Mouse (Mus musculus): Measurements from ENCODE around the gene Heatr5a. TPM values are rescaled to one million over a fixed set of nuclear protein-coding genes. Genes with fewer than 3 reads are reported as not detected.

Gene Heatr5a
- polyA plus RNA-seq, 1 experiment from 2014 or later: 12.8 TPM

DNA sequence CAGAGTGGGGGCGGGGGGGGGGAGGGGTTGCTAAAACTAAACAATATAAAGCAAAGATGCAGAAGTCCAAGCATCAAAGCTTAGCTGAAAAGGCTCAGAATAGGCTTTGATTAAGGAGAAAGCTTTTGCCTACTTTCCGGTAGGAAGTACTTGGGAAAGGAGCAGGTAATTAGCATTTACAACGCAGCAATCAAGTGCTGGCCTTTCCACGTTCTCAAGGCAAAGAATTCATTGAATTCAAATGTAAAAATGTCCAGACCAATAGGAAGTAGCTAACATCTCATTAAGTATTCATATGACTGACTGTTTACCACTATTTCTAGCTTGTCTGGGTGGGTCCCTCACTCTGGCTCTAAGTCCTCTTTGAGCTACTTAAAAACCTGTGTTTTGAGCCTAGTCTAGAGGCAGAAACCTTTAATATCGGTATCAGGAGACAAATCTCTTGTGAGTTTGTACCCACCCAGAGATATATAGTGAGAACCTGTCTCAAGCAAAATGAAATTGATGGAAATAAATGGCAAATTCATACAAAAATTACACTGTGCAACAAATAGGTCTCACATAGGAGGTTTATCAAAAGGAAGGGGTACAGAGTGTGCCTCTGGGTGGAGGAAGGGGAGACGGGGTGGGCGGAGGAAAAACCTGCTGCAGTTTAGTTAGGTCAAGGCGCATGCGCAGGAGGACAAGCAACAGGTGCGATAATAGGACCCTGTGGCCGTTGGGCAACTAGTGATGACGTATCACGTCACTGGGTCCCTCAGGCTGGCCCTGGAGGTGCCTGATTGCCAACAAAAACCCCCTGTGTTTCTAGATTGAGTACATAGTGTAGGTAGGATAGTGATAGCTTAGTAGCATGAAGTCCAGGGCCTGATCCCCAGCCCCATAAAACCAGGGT is 112.7 kb downstream of the Heatr5a start:
- 66% methylated on average over 13 of the region's 13 CpGs for WGBS
- H3K27me3 ChIP-seq: no peaks in the 10 kb centered on the region
- no peak overlapping the region for H3K9ac ChIP-seq (replicated peaks)
- no peak overlapping the region for H3K4me2 ChIP-seq
- no peaks in the 10 kb centered on the region for H3K9me3 ChIP-seq
- no peak for ATAC-seq (ENCODE audit: insufficient number of reproducible peaks, insufficient read depth, low FRiP score, low TSS enrichment, low read depth)
- H3K27ac ChIP-seq: no peak overlapping the region
- no peaks in the 10 kb centered on the region for H3K36me3 ChIP-seq
- H3K4me1 ChIP-seq (replicated peaks): no peaks in the 10 kb centered on the region
- no peak overlapping the region for H3K4me3 ChIP-seq (replicated peaks)

DNA sequence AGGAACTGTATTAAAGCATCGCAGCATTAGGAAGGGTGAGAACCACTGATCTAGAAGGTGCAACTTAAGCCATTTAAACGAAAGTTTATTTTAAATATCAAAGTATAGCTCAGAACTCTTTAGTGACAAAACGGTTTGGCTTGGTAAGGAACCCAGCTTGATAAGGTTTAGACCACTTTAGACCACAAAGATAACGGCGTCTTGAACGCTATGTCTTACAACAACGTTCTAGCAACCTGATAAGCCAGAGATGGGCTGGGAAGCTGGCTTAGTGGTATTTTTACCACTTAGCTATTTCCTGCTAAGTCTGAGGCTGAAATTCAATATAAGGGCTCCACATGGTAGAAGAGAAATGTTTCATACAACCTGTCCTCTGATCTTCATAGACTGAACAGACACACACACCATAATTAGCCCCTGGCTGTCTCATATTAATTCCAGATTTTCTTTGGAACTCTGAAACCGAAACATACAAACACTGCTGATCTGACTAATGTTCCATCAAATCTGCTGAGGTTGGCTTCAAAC is 114.3 kb downstream of the Heatr5a start:
- H3K4me3 ChIP-seq (replicated peaks): no peak overlapping the region
- H3K4me1 ChIP-seq (replicated peaks): no peaks in the 10 kb centered on the region
- H3K27me3 ChIP-seq: no peaks in the 10 kb centered on the region
- H3K9ac ChIP-seq (replicated peaks): no peak overlapping the region
- no peak overlapping the region for H3K27ac ChIP-seq
- no peak for ATAC-seq (ENCODE audit: insufficient number of reproducible peaks, insufficient read depth, low FRiP score, low TSS enrichment, low read depth)
- H3K4me2 ChIP-seq: no peak overlapping the region
- H3K9me3 ChIP-seq: no peaks in the 10 kb centered on the region
- WGBS: 89% methylated on average over 8 of the region's 8 CpGs
- no peaks in the 10 kb centered on the region for H3K36me3 ChIP-seq

DNA sequence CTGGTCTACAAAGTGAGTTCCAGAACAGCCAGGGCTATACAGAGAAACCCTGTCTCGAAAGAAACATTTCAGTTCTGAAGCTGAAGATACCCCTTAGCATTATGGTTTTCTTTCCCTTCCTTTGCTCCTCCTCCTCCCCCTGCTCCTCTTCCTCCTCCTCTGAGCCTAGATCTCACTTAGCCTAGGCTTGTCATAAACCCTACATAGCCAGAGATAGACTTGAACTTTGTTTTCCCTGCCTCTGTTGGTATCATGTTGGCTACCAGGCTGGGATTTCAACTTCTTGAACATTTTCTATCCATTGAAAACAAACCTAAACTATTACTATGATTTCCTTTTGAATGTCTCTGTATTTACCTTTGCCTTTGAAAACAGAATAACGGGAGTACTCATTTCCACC is 115.2 kb downstream of the Heatr5a start:
- no peaks in the 10 kb centered on the region for H3K9me3 ChIP-seq
- 91% methylated on average over 2 of the region's 2 CpGs for WGBS
- H3K4me2 ChIP-seq: no peak overlapping the region
- H3K9ac ChIP-seq (replicated peaks): no peak overlapping the region
- H3K27ac ChIP-seq: no peak overlapping the region
- ATAC-seq (ENCODE audit: insufficient number of reproducible peaks, insufficient read depth, low FRiP score, low TSS enrichment, low read depth): no peak
- no peaks in the 10 kb centered on the region for H3K4me1 ChIP-seq (replicated peaks)
- H3K4me3 ChIP-seq (replicated peaks): no peak overlapping the region
- H3K27me3 ChIP-seq: no peaks in the 10 kb centered on the region
- no peaks in the 10 kb centered on the region for H3K36me3 ChIP-seq

DNA sequence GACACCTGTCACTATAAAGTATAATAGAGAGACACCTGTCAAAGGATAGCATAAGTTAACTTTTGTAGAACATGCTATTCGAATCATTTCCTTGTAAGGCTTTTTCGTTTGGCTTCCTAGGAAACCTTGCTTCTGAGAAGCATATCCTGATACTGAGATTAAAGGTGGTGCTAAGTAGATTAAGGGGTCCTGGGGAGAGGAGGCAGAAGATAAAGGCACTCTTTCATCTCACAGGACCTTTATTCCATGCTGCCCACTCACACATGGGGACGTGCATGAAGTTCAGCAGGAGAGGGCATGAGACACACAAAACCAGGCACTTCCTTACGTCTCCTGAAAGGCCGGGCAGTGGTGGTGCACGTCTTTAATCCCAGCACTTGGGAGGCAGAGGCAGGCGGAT is 115.7 kb downstream of the Heatr5a start:
- WGBS: 83% methylated on average over 7 of the region's 7 CpGs
- H3K9ac ChIP-seq (replicated peaks): no peak overlapping the region
- H3K27ac ChIP-seq: no peak overlapping the region
- no peaks in the 10 kb centered on the region for H3K9me3 ChIP-seq
- H3K4me2 ChIP-seq: no peak overlapping the region
- ATAC-seq (ENCODE audit: insufficient number of reproducible peaks, insufficient read depth, low FRiP score, low TSS enrichment, low read depth): no peak
- no peak overlapping the region for H3K4me3 ChIP-seq (replicated peaks)
- no peaks in the 10 kb centered on the region for H3K27me3 ChIP-seq
- no peaks in the 10 kb centered on the region for H3K4me1 ChIP-seq (replicated peaks)
- H3K36me3 ChIP-seq: no peaks in the 10 kb centered on the region

DNA sequence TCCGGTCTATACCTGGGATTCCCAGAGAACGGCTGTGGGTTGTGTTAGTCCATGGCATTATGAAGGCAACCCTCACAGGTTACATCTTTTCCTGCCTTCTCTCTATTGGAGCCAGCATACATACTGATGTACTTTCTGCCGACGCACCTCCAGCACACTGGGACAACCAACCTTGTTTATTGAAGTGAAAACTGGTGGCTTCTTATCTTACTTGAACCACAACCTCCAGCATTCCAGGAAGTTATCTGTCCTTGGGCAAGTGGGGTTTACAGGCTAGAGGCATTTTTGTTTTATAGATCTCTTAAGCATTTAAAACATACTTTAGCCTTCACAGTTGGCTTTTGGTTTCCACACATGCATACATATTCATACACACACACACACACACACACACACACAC is 119.5 kb downstream of the Heatr5a start:
- no peaks in the 10 kb centered on the region for H3K4me1 ChIP-seq (replicated peaks)
- H3K9me3 ChIP-seq: no peaks in the 10 kb centered on the region
- no peaks in the 10 kb centered on the region for H3K36me3 ChIP-seq
- H3K27me3 ChIP-seq: no peaks in the 10 kb centered on the region
- WGBS: 92% methylated on average over 4 of the region's 4 CpGs
- no peak overlapping the region for H3K27ac ChIP-seq
- H3K9ac ChIP-seq (replicated peaks): no peak overlapping the region
- H3K4me2 ChIP-seq: no peak overlapping the region
- H3K4me3 ChIP-seq (replicated peaks): no peak overlapping the region
- ATAC-seq (ENCODE audit: insufficient number of reproducible peaks, insufficient read depth, low FRiP score, low TSS enrichment, low read depth): no peak

DNA sequence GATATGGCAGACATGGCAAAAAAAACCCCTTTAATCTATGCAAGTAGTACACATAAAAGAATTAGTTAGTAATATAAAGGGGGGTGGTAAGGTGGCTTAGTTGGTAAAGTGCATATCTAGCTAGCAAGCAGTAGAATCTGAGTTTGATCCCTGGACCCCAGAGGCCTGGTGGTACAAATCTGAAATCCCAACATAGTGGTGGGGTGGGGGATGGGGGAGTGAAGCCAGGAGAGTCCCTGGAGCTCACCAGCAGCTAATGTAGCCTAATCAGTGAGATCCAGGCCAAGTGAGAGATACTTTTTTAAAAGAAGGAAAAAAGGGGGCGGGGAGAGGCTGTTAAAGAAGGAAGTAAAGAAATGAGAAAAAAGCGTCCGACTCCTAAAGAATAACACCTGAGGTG is 120.0 kb downstream of the Heatr5a start:
- Histone ChIP-seq H3K27ac (no peak overlapping the region), H3K4me1 (replicated peaks) (no peaks in the 10 kb centered on the region), H3K4me2 (no peak overlapping the region), H3K4me3 (replicated peaks) (no peak overlapping the region), H3K36me3 (no peaks in the 10 kb centered on the region), H3K27me3 (no peaks in the 10 kb centered on the region), H3K9ac (replicated peaks) (no peak overlapping the region), H3K9me3 (no peaks in the 10 kb centered on the region)
- 91% methylated on average over 3 of the region's 3 CpGs for WGBS
- no peak for ATAC-seq (ENCODE audit: insufficient number of reproducible peaks, insufficient read depth, low FRiP score, low TSS enrichment, low read depth)

DNA sequence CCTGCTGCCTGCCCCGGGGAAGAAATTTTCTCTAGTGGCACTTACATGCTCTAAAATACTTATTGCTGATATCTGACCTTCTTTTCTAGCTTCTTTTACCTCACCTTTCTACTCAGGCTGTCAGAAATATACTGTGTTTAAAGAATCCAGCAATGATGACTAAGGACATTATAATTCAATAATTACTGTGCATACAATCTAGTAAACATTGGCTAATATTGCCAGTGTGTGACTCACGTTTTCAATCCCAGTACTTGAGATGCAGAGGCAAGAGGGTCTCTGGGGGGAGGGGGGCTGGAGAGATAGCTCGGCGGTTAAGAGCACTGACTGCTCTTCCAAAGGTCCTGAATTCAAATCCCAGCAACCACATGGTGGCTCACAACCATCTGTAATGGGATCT is 120.8 kb downstream of the Heatr5a start:
- no peaks in the 10 kb centered on the region for H3K36me3 ChIP-seq
- H3K9me3 ChIP-seq: no peaks in the 10 kb centered on the region
- no peak overlapping the region for H3K4me2 ChIP-seq
- H3K4me3 ChIP-seq (replicated peaks): no peak overlapping the region
- H3K4me1 ChIP-seq (replicated peaks): no peaks in the 10 kb centered on the region
- no peak overlapping the region for H3K27ac ChIP-seq
- 89% methylated on average over 4 of the region's 4 CpGs for WGBS
- H3K9ac ChIP-seq (replicated peaks): no peak overlapping the region
- ATAC-seq (ENCODE audit: insufficient number of reproducible peaks, insufficient read depth, low FRiP score, low TSS enrichment, low read depth): no peak
- no peaks in the 10 kb centered on the region for H3K27me3 ChIP-seq

DNA sequence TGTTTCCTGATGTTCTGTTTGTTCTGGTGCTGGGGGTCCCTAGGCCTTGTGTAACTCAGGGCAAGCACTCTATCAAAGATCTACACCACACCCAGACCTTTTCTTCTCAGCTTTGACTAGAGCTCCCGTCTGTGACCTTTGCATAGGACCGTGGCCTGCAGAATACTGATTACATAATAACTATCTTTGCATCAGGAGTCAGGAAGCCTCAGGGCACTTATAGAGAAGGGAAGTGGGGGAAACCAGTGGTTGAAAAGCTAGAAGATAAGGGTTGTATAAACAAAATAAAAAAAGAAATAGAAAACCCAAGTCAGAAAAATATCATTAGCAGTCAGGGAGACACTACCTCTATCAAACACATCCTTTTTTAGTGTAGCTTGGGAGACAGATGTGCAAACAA is 121.2 kb downstream of the Heatr5a start:
- WGBS: 93% methylated on average over 2 of the region's 2 CpGs
- Histone ChIP-seq H3K4me3 (replicated peaks) (no peak overlapping the region), H3K9ac (replicated peaks) (no peak overlapping the region), H3K27ac (no peak overlapping the region), H3K27me3 (no peaks in the 10 kb centered on the region), H3K36me3 (no peaks in the 10 kb centered on the region), H3K9me3 (no peaks in the 10 kb centered on the region), H3K4me1 (replicated peaks) (no peaks in the 10 kb centered on the region), H3K4me2 (no peak overlapping the region)
- ATAC-seq (ENCODE audit: insufficient number of reproducible peaks, insufficient read depth, low FRiP score, low TSS enrichment, low read depth): no peak

DNA sequence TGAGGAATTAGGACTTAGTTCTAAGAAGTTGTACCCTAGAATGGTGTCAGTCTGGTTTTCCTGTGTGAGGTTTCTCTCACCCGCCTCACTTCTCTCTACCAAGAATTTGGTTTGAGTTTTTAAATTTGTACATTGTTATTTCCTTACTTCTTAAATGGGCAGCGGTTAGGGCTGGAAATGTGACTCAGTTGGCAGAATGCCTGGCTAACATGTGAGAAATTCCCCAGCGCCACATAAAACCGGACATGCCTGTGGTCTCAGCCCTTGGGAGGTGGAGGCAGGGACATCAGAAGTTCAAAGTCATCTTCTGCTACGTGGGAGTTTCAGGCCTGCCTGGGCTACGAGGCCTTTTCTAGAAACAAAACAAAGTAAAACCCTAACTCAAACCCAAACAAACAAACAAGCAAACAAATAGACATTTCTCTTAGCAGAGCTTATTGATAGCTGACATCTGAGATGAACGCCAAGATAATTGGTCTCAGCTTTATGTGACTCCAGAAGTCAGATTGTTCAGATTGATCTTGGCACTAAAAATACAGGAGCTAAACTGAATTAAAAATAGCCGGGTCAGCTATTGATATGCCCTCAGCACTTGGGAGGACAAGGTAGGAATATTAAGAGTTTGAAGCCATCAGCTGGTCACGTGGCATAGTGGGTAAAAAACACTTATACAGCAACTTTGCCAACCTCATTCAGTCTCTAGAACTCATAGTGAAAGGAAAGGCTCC is 123.0 kb downstream of the Heatr5a start:
- H3K4me1 ChIP-seq (replicated peaks): peaks cover 5% of the 10 kb centered on the region; the same call in 1 of the 2 replicates
- no peaks in the 10 kb centered on the region for H3K27me3 ChIP-seq
- H3K27ac ChIP-seq: no peak overlapping the region
- no peak overlapping the region for H3K4me3 ChIP-seq (replicated peaks)
- H3K9me3 ChIP-seq: no peaks in the 10 kb centered on the region
- H3K9ac ChIP-seq (replicated peaks): no peak overlapping the region
- no peak for ATAC-seq (ENCODE audit: insufficient number of reproducible peaks, insufficient read depth, low FRiP score, low TSS enrichment, low read depth)
- 80% methylated on average over 9 of the region's 9 CpGs for WGBS
- no peaks in the 10 kb centered on the region for H3K36me3 ChIP-seq
- H3K4me2 ChIP-seq: no peak overlapping the region

DNA sequence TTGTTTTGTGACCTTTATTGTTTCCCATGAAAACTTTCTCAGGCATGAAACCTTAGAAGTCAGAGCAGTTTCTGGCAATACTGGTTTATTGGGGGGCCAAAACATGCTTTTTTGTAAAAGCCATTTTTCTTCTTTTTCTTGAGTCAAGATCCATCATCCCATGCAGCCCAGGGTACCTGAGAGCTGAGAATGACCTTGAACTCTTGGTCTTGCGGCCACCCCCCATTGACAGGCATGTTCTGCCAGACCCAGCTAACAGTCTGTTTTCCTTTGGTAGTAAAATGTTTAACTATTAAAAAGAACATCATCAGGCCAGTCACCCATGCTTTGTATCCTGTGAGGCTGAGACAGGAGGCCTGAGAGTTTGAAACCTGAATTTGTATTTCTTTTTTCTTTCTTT is 125.9 kb downstream of the Heatr5a start:
- 40% methylated on average over 1 of the region's 1 CpGs for WGBS
- Histone ChIP-seq H3K4me3 (replicated peaks) (peak overlapping the region; percentile 54), H3K36me3 (no peaks in the 10 kb centered on the region), H3K9ac (replicated peaks) (no peak overlapping the region), H3K9me3 (no peaks in the 10 kb centered on the region), H3K4me2 (peak overlapping the region; percentile 56), H3K4me1 (replicated peaks) (peaks cover 5% of the 10 kb centered on the region; the same call in 1 of the 2 replicates), H3K27me3 (no peaks in the 10 kb centered on the region), H3K27ac (no peak overlapping the region)
- ATAC-seq (ENCODE audit: insufficient number of reproducible peaks, insufficient read depth, low FRiP score, low TSS enrichment, low read depth): 0 out of 2 replicates have a peak, but pooled peaks have one; percentile 3

DNA sequence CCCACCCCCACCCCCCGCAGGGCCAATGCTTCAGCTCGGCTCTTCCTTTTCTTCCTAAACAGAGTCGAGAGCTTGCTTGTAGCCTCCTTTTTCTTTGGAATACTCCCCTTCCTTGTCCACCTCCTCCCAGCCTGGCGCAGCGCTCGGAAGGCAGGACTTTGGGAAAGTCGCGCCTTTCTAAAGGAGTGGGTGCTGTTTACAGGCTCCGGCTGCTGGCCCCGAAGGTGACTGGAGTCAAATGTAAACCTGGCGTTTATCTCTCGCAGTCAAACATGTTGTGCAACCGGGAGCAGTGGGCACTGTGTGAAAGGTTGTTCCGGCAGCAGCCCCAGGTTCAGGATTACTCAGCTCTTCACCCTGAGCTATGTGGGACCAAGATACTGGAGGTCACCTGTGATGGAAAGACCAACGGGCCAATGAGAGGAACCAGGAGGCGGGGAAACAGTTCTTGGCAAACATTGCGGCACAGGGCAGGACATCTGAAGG is 126.3 kb downstream of the Heatr5a start:
- H3K36me3 ChIP-seq: no peaks in the 10 kb centered on the region
- peaks cover 5% of the 10 kb centered on the region; the same call in 1 of the 2 replicates for H3K4me1 ChIP-seq (replicated peaks)
- ATAC-seq (ENCODE audit: insufficient number of reproducible peaks, insufficient read depth, low FRiP score, low TSS enrichment, low read depth): peak; percentile 97
- under 1% methylated on average over 17 of the region's 17 CpGs for WGBS
- H3K9ac ChIP-seq (replicated peaks): peak overlapping the region; percentile 55
- H3K27ac ChIP-seq: peak overlapping the region; percentile 81
- no peaks in the 10 kb centered on the region for H3K9me3 ChIP-seq
- H3K27me3 ChIP-seq: no peaks in the 10 kb centered on the region
- H3K4me2 ChIP-seq: peak overlapping the region; percentile 56
- H3K4me3 ChIP-seq (replicated peaks): peak overlapping the region; percentile 54

All from limb, embryonic 12.5 days (tissue).